Mouse (Mus musculus) midbrain, embryonic 12.5 days (tissue): ENCODE data around the gene Gdf7. TPM values are rescaled to one million over a fixed set of nuclear protein-coding genes. Genes with fewer than 3 reads are reported as not detected.

Experiments
- ATAC-seq: fragments of 200-750 bp; cut with Nextera tagmentation; 2 replicates; pipeline ENCODE4 v1.8.0; 2017; ENCODE audit warnings: low read depth, moderate TSS enrichment, moderate library complexity; ENCODE audit not compliant: low FRiP score
- H3K27ac ChIP-seq: fragments of 300-500 bp; sonication (generic); replicated peaks from 2 replicates; pipeline ENCODE4 v1.5.1; 2016; ENCODE audit warnings: mild to moderate bottlenecking
- H3K27me3 ChIP-seq: fragments of 300-500 bp; sonication (generic); 2 replicates; pipeline ENCODE4 v1.6.1; 2016; ENCODE audit warnings: mild to moderate bottlenecking
- H3K36me3 ChIP-seq: fragments of 300-500 bp; sonication (generic); 2 replicates; pipeline ENCODE4 v1.6.1; 2016
- H3K4me1 ChIP-seq: fragments of 300-500 bp; sonication (generic); 2 replicates; pipeline ENCODE4 v1.6.1; 2016
- H3K4me2 ChIP-seq: fragments of 300-500 bp; sonication (generic); replicated peaks from 2 replicates; pipeline ENCODE4 v1.6.1; 2016; ENCODE audit warnings: mild to moderate bottlenecking, moderate library complexity
- H3K4me3 ChIP-seq: fragments of 300-500 bp; sonication (generic); 2 replicates; pipeline ENCODE4 v1.5.1; 2016; ENCODE audit warnings: mild to moderate bottlenecking
- H3K9ac ChIP-seq: fragments of 300-500 bp; sonication (generic); replicated peaks from 2 replicates; pipeline ENCODE4 v1.6.1; 2016; ENCODE audit warnings: mild to moderate bottlenecking, moderate library complexity
- H3K9me3 ChIP-seq: fragments of 300-500 bp; sonication (generic); 2 replicates; pipeline ENCODE4 v1.6.1; 2016; ENCODE audit warnings: mild to moderate bottlenecking
- WGBS: fragments of 180-500 bp; shearing (Covaris S2); methylation state at CpG from one replicate; pipeline ENCODE4 v1.1.7; 2016; 5-methylcytosine and 5-hydroxymethylcytosine counted together
- polyA plus RNA-seq: library from polyadenylated mRNA; unstranded; fragments of >200 nt; fragmentation: Nextera tagmentation; extraction: Ambion mirVana; gene quantifications from 2 replicates; pipeline ENCODE4 v1.2.1, GENCODE M21; 2016

The Gdf7 gene
- polyA plus RNA-seq, 1 experiment from 2014 or later: 0.74 TPM

DNA sequence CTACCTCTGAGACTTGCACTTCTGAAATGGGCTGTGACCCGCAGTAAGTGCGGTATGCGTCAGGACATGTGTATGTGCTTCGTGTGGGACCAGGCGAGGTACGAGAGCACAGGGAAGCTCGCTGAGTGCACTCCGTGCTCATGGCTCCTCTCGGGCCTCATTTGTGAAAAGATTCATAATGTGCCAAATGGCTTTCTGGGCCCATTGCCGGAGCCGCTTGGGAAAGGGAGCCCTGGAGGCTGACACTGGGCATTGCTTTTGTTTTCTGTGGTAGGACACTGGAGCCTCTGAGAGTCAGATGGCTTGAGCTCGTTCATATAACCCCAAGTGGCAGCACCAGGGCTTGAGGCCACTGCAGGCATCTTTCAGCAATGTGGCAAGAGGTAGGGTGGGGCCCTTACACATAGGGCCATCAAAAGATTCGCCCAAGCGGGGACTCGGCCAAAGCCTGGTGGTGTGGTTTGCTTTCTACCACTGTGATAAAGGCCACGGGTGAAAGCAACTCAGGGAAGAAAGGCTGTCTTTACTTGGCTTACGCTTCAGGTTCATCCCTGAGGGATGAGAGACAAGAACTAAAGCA is 24.3 kb upstream of the Gdf7 start:
- Histone ChIP-seq H3K4me3 (no peak overlapping the region), H3K9ac (no peak overlapping the region; the same call in 1 of the 2 replicates), H3K4me1 (peaks cover 8% of the 10 kb centered on the region), H3K9me3 (no peaks in the 10 kb centered on the region), H3K36me3 (peaks cover 19% of the 10 kb centered on the region; the same call in 1 of the 2 replicates), H3K4me2 (no peak overlapping the region), H3K27me3 (no peaks in the 10 kb centered on the region), H3K27ac (no peak overlapping the region)
- WGBS: 91% methylated on average over 17 of the region's 17 CpGs
- no peak for ATAC-seq

DNA sequence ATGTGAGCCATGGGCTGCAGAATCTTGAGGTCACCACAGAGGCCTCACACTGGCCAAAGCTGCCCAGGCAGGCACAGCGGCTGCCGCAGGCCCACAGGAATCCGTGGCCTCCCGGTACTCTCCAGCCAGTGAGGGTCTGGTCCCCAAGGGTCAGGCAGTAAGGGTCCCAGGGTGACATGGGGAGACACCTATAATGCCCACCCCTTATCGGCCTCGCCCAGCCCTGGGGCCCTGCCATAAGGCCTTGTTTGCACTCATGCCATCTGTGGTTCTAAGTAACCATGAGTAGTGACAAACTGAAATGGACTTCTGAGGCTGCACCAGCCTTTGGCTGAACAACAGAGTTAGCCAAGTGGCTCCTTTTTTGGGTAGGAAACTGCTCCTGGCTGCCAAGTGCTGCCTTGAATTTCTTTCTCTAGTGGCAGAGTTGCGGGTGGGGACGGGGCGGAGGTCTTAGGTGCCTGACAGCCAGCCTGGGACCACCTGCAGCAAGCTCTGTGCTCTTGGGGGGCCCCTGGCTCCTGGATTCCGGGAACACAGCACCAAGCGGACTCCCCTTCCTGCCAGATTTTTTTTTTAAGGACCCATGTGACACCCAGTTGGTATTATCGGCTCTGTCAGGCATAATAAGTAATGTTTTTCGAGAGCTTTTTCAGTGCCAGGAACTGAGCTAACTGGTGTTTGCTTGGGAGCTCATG is 23.6 kb upstream of the Gdf7 start:
- H3K36me3 ChIP-seq: peaks cover 24% of the 10 kb centered on the region; the same call in 1 of the 2 replicates
- no peaks in the 10 kb centered on the region for H3K9me3 ChIP-seq
- 96% methylated on average over 13 of the region's 13 CpGs for WGBS
- H3K27me3 ChIP-seq: no peaks in the 10 kb centered on the region
- ATAC-seq: no peak
- H3K4me3 ChIP-seq: no peak overlapping the region
- peaks cover 8% of the 10 kb centered on the region for H3K4me1 ChIP-seq
- no peak overlapping the region for H3K4me2 ChIP-seq
- H3K9ac ChIP-seq: no peak overlapping the region
- no peak overlapping the region for H3K27ac ChIP-seq

DNA sequence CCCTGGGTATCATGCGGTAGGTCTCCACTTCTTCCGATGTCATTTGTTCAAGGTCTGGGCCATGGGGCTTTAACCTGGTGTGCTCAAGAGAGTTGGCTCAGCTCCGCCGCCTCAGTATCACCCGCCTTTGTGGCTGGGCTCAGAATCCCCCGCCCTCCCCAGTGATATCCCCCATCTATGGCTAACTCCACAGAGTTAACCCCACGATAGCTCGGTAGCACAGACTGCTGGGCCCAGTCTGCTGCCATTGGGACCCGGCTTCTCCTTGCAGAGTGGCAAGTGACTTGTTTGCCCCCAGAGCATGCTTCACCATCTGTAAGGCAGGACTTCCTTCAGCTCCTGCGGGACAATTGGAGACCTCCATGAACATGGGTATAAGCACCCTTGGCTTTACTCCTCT is 22.3 kb upstream of the Gdf7 start:
- no peak overlapping the region for H3K9ac ChIP-seq
- H3K4me1 ChIP-seq: peaks cover 8% of the 10 kb centered on the region
- peaks cover 18% of the 10 kb centered on the region; the same call in 1 of the 2 replicates for H3K36me3 ChIP-seq
- H3K9me3 ChIP-seq: no peaks in the 10 kb centered on the region
- 85% methylated on average over 10 of the region's 10 CpGs for WGBS
- H3K4me2 ChIP-seq: no peak overlapping the region
- H3K27me3 ChIP-seq: no peaks in the 10 kb centered on the region
- no peak overlapping the region for H3K4me3 ChIP-seq
- ATAC-seq: no peak
- H3K27ac ChIP-seq: no peak overlapping the region

GRCm38 (mm10) chr12:8321506-8321905 is 19.8 kb upstream of the Gdf7 start:
- Histone ChIP-seq H3K27me3 (no peaks in the 10 kb centered on the region), H3K4me1 (no peaks in the 10 kb centered on the region), H3K4me3 (no peak overlapping the region), H3K36me3 (peaks cover 24% of the 10 kb centered on the region; the same call in 1 of the 2 replicates), H3K9ac (no peak overlapping the region), H3K9me3 (no peaks in the 10 kb centered on the region), H3K4me2 (no peak overlapping the region), H3K27ac (no peak overlapping the region)
- WGBS: 94% methylated on average over 10 of the region's 10 CpGs
- ATAC-seq: no peak

- no peaks in the 10 kb centered on the region for H3K4me1 ChIP-seq
- no peak overlapping the region for H3K27ac ChIP-seq
- no peak overlapping the region for H3K9ac ChIP-seq
- no peaks in the 10 kb centered on the region for H3K9me3 ChIP-seq
- H3K36me3 ChIP-seq: peaks cover 24% of the 10 kb centered on the region; the same call in 1 of the 2 replicates
- WGBS: 44% methylated on average over 5 of the region's 5 CpGs
- no peaks in the 10 kb centered on the region for H3K27me3 ChIP-seq
- no peak overlapping the region for H3K4me2 ChIP-seq
- no peak overlapping the region for H3K4me3 ChIP-seq
- peak; percentile 50 for ATAC-seq
Measured at GRCm38 (mm10) chr12:8320084-8320713, 18.4 kb upstream of the Gdf7 start.

DNA sequence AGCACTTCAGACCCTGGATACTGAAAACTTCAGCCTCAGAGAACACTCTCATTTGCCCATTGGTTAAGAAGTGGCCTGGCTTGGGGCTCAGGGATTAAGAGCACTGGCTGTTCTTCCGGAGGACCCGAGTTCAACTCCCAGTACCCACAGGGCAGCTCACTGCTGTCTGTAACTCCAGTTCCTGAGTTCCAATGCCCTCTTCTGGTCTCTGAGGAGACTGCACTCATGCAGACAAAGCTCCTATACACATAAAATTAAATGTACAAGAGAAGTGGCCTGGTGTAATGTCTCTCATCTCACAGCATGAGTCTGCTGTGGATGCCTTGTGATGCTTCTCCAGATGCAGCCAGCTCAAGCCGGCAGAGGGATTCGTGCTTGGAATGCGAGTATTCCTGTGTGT is 14.8 kb upstream of the Gdf7 start:
- no peak for ATAC-seq
- Histone ChIP-seq H3K27me3 (peaks cover 21% of the 10 kb centered on the region), H3K27ac (no peak overlapping the region), H3K4me2 (no peak overlapping the region), H3K4me1 (0 out of 2 replicates have a peak, but pooled peaks cover 4% of the 10 kb centered on the region), H3K36me3 (0 out of 2 replicates have a peak, but pooled peaks cover 15% of the 10 kb centered on the region), H3K9me3 (no peaks in the 10 kb centered on the region), H3K4me3 (no peak overlapping the region), H3K9ac (no peak overlapping the region)
- WGBS: 89% methylated on average over 5 of the region's 5 CpGs

DNA sequence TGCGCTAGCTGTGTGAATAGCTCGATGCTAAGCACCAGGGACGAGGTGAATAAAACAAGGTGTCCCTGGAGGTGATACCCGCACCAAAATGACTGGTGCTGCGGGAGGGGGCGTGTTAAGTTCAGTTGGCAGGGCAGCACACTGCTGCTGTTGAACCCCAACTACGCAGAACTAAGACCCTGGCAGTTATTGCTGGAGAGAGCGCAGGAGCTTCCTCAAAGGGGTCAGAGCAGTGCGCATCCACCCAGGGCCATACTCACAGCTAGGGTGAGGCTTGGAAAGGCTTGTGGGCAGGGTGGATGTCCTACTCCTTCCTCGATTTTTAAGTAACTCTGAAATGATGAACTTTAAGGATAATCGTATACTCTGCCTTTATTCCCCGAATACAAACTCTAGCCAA is 12.0 kb upstream of the Gdf7 start:
- Histone ChIP-seq H3K27ac (no peak overlapping the region), H3K9me3 (no peaks in the 10 kb centered on the region), H3K4me1 (0 out of 2 replicates have a peak, but pooled peaks cover 4% of the 10 kb centered on the region), H3K9ac (peak overlapping the region; percentile 59), H3K27me3 (peaks cover 41% of the 10 kb centered on the region), H3K36me3 (0 out of 2 replicates have a peak, but pooled peaks cover 9% of the 10 kb centered on the region), H3K4me3 (peak overlapping the region; percentile 56), H3K4me2 (peak overlapping the region; percentile 66)
- ATAC-seq: peak; percentile 36
- WGBS: 23% methylated on average over 12 of the region's 12 CpGs

GRCm38 (mm10) chr12:8313270-8313771 is 11.6 kb upstream of the Gdf7 start, which contains the start of gene Hs1bp3:
TSS of gene Hs1bp3 (plus strand) at chr12:8313432.
- Histone ChIP-seq H3K9me3 (no peaks in the 10 kb centered on the region), H3K4me2 (peak within 1 kb of the TSS; percentile 66), H3K27ac (no peak within 1 kb of the TSS), H3K36me3 (0 out of 2 replicates have a peak, but pooled peaks cover 5% of the 10 kb centered on the region), H3K4me1 (0 out of 2 replicates have a peak, but pooled peaks cover 4% of the 10 kb centered on the region), H3K9ac (peak within 1 kb of the TSS; percentile 59), H3K27me3 (peaks cover 41% of the 10 kb centered on the region), H3K4me3 (peak within 1 kb of the TSS; percentile 56)
- peak; percentile 88 for ATAC-seq
- under 1% methylated on average over 38 of the region's 38 CpGs for WGBS

DNA sequence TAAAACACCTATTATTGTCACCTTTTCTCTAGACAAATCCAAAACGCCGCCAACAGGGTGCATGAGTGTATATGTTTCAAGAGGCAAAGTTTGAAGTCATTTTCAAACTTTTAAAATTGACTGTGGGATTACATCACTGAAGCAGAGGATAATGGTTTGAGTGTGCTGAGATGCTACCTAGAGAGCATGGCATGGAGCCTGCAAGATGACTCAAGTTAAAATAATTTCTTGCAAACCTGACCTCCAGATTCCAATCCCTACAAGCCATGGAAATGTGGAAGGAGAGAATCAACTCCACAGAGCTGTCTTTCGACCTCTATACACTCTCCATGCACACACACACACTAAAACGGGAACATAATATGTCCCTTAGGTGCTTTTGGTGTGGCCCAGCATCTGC is 10.5 kb upstream of the Gdf7 start:
- Histone ChIP-seq H3K27me3 (peaks cover 41% of the 10 kb centered on the region), H3K9ac (no peak overlapping the region), H3K4me3 (no peak overlapping the region), H3K9me3 (no peaks in the 10 kb centered on the region), H3K27ac (no peak overlapping the region), H3K4me2 (no peak overlapping the region), H3K4me1 (0 out of 2 replicates have a peak, but pooled peaks cover 4% of the 10 kb centered on the region), H3K36me3 (no peaks in the 10 kb centered on the region)
- 83% methylated on average over 4 of the region's 4 CpGs for WGBS
- no peak for ATAC-seq

DNA sequence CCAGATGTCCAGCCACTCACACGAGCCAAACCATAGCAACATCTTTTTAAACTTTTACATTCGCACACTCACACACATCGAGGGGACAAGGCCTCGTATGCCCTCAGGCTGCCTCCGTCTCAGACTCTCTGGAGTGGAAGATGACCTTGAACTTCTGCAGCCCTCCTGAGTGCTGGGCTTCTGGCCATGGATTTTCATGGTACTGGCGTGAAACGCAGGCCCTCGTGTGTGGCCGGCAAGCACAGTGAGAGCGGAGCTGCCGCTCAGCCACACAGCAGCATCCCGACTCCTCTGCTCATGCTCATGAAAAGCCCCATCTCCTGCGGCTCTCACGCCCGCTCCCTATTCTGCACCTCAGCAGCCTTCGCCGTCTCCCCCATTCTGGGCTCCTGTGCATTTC is 9.2 kb upstream of the Gdf7 start:
- Histone ChIP-seq H3K27me3 (peaks cover 45% of the 10 kb centered on the region), H3K4me3 (no peak overlapping the region), H3K36me3 (no peaks in the 10 kb centered on the region), H3K9me3 (no peaks in the 10 kb centered on the region), H3K4me1 (peaks cover 4% of the 10 kb centered on the region; the same call in 1 of the 2 replicates), H3K4me2 (no peak overlapping the region), H3K9ac (no peak overlapping the region), H3K27ac (no peak overlapping the region)
- ATAC-seq: no peak
- 39% methylated on average over 17 of the region's 17 CpGs for WGBS

GRCm38 (mm10) chr12:8306910-8307309 is 5.2 kb upstream of the Gdf7 start:
- Histone ChIP-seq H3K27me3 (peaks cover 68% of the 10 kb centered on the region), H3K4me1 (peaks cover 7% of the 10 kb centered on the region; the same call in 1 of the 2 replicates)
- WGBS: 67% methylated on average over 1 of the region's 1 CpGs

GRCm38 (mm10) chr12:8306432-8306831 is 4.7 kb upstream of the Gdf7 start:
- peak; percentile 65 for ATAC-seq
- H3K9me3 ChIP-seq: no peaks in the 10 kb centered on the region
- H3K4me2 ChIP-seq: peak overlapping the region; percentile 10; the same call in 1 of the 2 replicates
- peaks cover 11% of the 10 kb centered on the region for H3K4me1 ChIP-seq
- no peak overlapping the region for H3K9ac ChIP-seq
- no peak overlapping the region for H3K4me3 ChIP-seq
- no peak overlapping the region for H3K27ac ChIP-seq
- WGBS: 2% methylated on average over 5 of the region's 5 CpGs
- peaks cover 68% of the 10 kb centered on the region for H3K27me3 ChIP-seq
- no peaks in the 10 kb centered on the region for H3K36me3 ChIP-seq

More at GRCm38 (mm10) chr12:8306910-8307309, 5.2 kb upstream of the Gdf7 start:
- Histone ChIP-seq H3K4me2 (no peak overlapping the region), H3K9ac (no peak overlapping the region), H3K27ac (no peak overlapping the region), H3K9me3 (no peaks in the 10 kb centered on the region), H3K36me3 (no peaks in the 10 kb centered on the region), H3K4me3 (no peak overlapping the region)
- ATAC-seq: no peak
